Mouse (Mus musculus) bone marrow macrophage, adult 2 months (primary cell): Measurements from ENCODE around the gene Trim60.

Experiments used
- CTCF ChIP-seq: IDR thresholded peaks from 2 replicates; pipeline ENCODE4 v1.5.1; 2012; ENCODE audit warnings: low read depth, mild to moderate bottlenecking, low read length, moderate library complexity
- POLR2A ChIP-seq: IDR thresholded peaks from 2 replicates; pipeline ENCODE4 v1.6.1; 2012; ENCODE audit warnings: mild to moderate bottlenecking, low read depth, low read length, borderline replicate concordance

DNA sequence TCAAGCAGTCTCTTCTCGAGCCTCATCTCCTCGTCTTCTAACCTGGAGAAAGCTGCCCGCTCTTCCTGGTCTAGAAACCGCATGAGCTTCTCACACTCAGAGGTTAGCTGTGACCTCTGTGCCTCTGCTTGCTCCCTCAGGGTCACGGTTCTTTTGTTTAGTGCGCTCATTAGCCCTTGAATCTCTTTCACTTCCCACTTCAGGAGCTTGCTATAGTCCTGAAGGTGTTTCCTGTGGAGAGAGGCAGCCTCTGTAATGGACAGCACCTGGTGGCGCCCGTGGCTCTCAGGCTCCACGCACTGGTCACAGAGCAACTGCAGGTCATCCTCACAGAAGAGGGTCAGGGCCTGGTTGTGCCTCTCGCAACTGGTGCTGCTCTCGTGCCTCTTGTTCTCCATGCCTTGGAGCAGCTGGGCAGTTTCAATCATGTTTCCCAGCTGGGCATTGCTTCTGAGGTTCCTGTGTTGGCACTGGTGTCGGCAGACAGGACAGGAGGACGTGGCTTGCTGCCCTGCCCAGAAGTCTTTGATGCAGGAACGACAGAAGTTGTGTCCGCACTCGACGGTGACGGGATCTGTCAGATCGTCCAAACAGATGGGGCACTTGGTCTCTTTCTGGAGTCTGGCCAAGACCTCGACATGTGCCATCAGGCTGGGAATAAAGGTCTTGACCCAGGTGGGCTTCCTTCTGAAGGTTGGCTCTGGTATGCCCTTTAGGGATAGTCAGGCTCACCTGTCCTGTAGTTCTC is 35.1 kb downstream of the Trim60 start:
- TF ChIP-seq CTCF (no peak), POLR2A (no peak)
